Mouse (Mus musculus): ENCODE measurements at regions not wholly inside any gene's neighbourhood (a gene's known extent, or its start where the extent isn't known, plus 50 kb on each side); places are given as distances from the start of the nearest gene placed in this dataset.

DNA sequence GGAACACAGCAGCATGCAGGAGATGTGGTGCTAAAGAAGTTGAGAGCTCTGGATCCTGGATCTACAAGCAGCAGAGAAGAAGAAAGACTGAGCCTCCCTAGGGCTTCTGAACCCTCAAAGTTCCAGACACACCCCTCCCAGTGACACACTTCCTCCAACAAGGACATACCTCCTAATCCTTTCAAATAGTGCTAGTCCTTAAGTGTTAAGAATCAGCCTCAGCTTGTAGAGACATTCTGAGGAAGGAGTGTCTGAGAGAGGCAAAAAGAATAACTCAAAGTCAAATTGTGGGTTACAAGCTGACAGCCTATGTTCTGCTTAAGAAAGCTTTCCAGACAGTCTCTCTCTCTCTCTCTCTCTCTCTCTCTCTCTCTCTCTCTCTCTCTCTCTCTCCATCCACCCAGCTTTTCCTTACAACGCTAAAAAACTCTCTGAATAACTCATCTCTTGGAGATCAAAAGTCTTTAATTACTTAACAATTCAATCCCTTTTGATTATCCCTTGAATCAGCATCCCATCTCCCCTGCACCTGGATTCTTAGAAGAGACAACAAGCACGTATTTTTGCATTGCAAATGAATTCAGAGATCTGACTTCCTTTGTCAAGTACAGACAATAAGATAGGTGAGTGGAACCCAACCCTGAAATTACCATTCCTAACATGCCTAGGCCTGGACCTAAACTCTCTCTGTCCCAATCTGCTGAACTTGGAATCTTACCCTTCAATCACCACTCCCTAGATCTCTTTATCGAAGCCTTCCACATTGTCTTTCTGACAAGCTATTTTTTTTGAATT lies 285.7 kb downstream of the Rnf152 start:
- TF ChIP-seq POLR2A (IDR thresholded peaks at IDR 0.05; ENCODE audit: borderline replicate concordance, low read depth, low read length) (no peak), CTCF (IDR thresholded peaks at IDR 0.05; ENCODE audit: low read depth, low read length) (no peak)
